Mouse (Mus musculus): Measurements from ENCODE around the gene Dnajb1. TPM values are rescaled to one million over a fixed set of nuclear protein-coding genes. Genes with fewer than 3 reads are reported as not detected.

Gene Dnajb1
- polyA plus RNA-seq, 1 experiment from 2014 or later: 54.4 TPM

DNA sequence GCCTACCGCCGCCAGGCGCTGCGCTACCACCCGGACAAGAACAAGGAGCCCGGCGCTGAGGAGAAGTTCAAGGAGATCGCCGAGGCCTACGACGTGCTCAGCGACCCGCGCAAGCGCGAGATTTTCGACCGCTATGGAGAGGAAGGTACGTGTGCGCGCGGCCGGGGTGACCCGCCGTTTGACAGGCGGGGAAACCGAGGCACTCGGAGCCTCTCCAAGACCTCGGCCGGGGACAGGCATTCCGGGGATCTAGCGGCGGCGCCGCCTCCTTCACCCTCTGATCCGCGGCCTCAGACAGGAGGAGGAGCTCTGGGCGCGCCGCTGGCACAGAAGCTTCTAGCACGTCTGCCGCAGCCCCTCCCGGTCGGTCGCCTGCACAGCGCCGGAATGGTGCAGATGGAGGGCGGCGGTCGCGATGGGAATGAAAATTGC, 421 bp downstream of the Dnajb1 start:
- H3K4me1 ChIP-seq (ENCODE audit: control insufficient read depth, insufficient read depth, low read length): peaks cover 3% of the 10 kb centered on the region
- H3K9ac ChIP-seq (replicated peaks; ENCODE audit: low read length): peak overlapping the region; percentile 89
- H3K27ac ChIP-seq (replicated peaks; ENCODE audit: low read depth, low read length): peak overlapping the region; percentile 93
- under 1% methylated on average over 51 of the region's 51 CpGs for WGBS
- H3K4me2 ChIP-seq (ENCODE audit: low read depth, low read length): peak overlapping the region; percentile 84
- H3K27me3 ChIP-seq (ENCODE audit: control insufficient read depth, insufficient read depth, low read length): no peaks in the 10 kb centered on the region
- peaks cover 11% of the 10 kb centered on the region for H3K36me3 ChIP-seq (replicated peaks; ENCODE audit: control insufficient read depth, insufficient read depth, low read depth, low read length)
- no peaks in the 10 kb centered on the region for H3K9me3 ChIP-seq (replicated peaks; ENCODE audit: control insufficient read depth, low read length)
- peak; percentile 64 for ATAC-seq (replicated peaks; ENCODE audit: insufficient number of reproducible peaks, low FRiP score, low TSS enrichment, low read depth)
- H3K4me3 ChIP-seq (ENCODE audit: low read depth, low read length): peak overlapping the region; percentile 80
- peak; percentile 76 for DNase-seq (ENCODE audit: low spot score)

GRCm38 (mm10) chr8:83609086-83609485, 1.1 kb downstream of the Dnajb1 start:
- Histone ChIP-seq H3K9me3 (replicated peaks; ENCODE audit: control insufficient read depth, low read length) (no peaks in the 10 kb centered on the region), H3K9ac (replicated peaks; ENCODE audit: low read length) (peak overlapping the region; percentile 89), H3K27me3 (ENCODE audit: control insufficient read depth, insufficient read depth, low read length) (no peaks in the 10 kb centered on the region), H3K4me2 (ENCODE audit: low read depth, low read length) (peak overlapping the region; percentile 84), H3K36me3 (replicated peaks; ENCODE audit: control insufficient read depth, insufficient read depth, low read depth, low read length) (peaks cover 11% of the 10 kb centered on the region), H3K27ac (replicated peaks; ENCODE audit: low read depth, low read length) (peak overlapping the region; percentile 93; the same call in 1 of the 2 replicates), H3K4me3 (ENCODE audit: low read depth, low read length) (peak overlapping the region; percentile 80), H3K4me1 (ENCODE audit: control insufficient read depth, insufficient read depth, low read length) (peaks cover 3% of the 10 kb centered on the region)
- ATAC-seq (replicated peaks; ENCODE audit: insufficient number of reproducible peaks, low FRiP score, low TSS enrichment, low read depth): no peak
- 29% methylated on average over 9 of the region's 9 CpGs for WGBS
- DNase-seq (ENCODE audit: low spot score): peak; percentile 28

DNA sequence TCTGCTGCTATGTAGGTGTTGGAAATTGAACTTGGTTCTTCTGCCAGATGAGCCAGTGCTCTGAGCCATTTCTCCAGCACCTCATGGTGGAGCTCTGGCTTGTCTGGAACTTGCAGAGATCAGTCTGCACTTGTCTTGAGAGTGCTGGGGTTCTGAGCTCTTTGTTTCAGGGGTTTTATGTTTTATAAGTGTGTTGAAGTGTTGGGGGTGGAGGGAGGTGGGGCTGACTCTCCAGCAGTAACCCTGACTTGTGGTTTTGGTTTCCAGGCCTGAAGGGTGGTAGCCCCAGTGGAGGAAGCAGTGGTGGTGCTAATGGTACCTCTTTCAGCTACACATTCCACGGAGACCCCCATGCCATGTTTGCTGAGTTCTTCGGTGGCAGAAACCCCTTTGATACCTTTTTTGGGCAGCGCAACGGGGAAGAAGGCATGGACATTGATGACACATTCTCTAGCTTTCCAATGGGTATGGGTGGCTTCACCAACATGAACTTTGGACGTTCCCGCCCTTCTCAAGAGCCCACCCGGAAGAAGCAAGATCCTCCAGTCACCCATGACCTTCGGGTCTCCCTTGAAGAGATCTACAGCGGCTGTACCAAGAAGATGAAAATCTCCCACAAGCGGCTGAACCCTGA, 1.7 kb downstream of the Dnajb1 start:
- H3K4me2 ChIP-seq (ENCODE audit: low read depth, low read length): peak overlapping the region; percentile 84
- 97% methylated on average over 10 of the region's 10 CpGs for WGBS
- DNase-seq (ENCODE audit: low spot score) (no peak), ATAC-seq (replicated peaks; ENCODE audit: insufficient number of reproducible peaks, low FRiP score, low TSS enrichment, low read depth) (no peak)
- peaks cover 3% of the 10 kb centered on the region for H3K4me1 ChIP-seq (ENCODE audit: control insufficient read depth, insufficient read depth, low read length)
- no peaks in the 10 kb centered on the region for H3K9me3 ChIP-seq (replicated peaks; ENCODE audit: control insufficient read depth, low read length)
- H3K9ac ChIP-seq (replicated peaks; ENCODE audit: low read length): peak overlapping the region; percentile 89
- no peaks in the 10 kb centered on the region for H3K27me3 ChIP-seq (ENCODE audit: control insufficient read depth, insufficient read depth, low read length)
- peak overlapping the region; percentile 80 for H3K4me3 ChIP-seq (ENCODE audit: low read depth, low read length)
- H3K36me3 ChIP-seq (replicated peaks; ENCODE audit: control insufficient read depth, insufficient read depth, low read depth, low read length): peaks cover 11% of the 10 kb centered on the region
- no peak overlapping the region for H3K27ac ChIP-seq (replicated peaks; ENCODE audit: low read depth, low read length)

- Histone ChIP-seq H3K9me3 (replicated peaks; ENCODE audit: control insufficient read depth, low read length) (no peaks in the 10 kb centered on the region), H3K36me3 (replicated peaks; ENCODE audit: control insufficient read depth, insufficient read depth, low read depth, low read length) (peaks cover 11% of the 10 kb centered on the region), H3K27ac (replicated peaks; ENCODE audit: low read depth, low read length) (no peak overlapping the region), H3K4me3 (ENCODE audit: low read depth, low read length) (no peak overlapping the region), H3K9ac (replicated peaks; ENCODE audit: low read length) (no peak overlapping the region), H3K27me3 (ENCODE audit: control insufficient read depth, insufficient read depth, low read length) (no peaks in the 10 kb centered on the region), H3K4me1 (ENCODE audit: control insufficient read depth, insufficient read depth, low read length) (peaks cover 3% of the 10 kb centered on the region), H3K4me2 (ENCODE audit: low read depth, low read length) (no peak overlapping the region)
- ATAC-seq (replicated peaks; ENCODE audit: insufficient number of reproducible peaks, low FRiP score, low TSS enrichment, low read depth) (no peak), DNase-seq (ENCODE audit: low spot score) (no peak)
- WGBS: 94% methylated on average over 4 of the region's 4 CpGs
Measured at GRCm38 (mm10) chr8:83611921-83612320, 3.9 kb downstream of the Dnajb1 start.

GRCm38 (mm10) chr8:83613695-83614094, 5.7 kb downstream of the Dnajb1 start:
- no peak overlapping the region for H3K27ac ChIP-seq (replicated peaks; ENCODE audit: low read depth, low read length)
- H3K9ac ChIP-seq (replicated peaks; ENCODE audit: low read length): no peak overlapping the region
- peaks cover 11% of the 10 kb centered on the region for H3K36me3 ChIP-seq (replicated peaks; ENCODE audit: control insufficient read depth, insufficient read depth, low read depth, low read length)
- 95% methylated on average over 4 of the region's 4 CpGs for WGBS
- ATAC-seq (replicated peaks; ENCODE audit: insufficient number of reproducible peaks, low FRiP score, low TSS enrichment, low read depth): no peak
- no peaks in the 10 kb centered on the region for H3K27me3 ChIP-seq (ENCODE audit: control insufficient read depth, insufficient read depth, low read length)
- H3K4me2 ChIP-seq (ENCODE audit: low read depth, low read length): no peak overlapping the region
- no peak overlapping the region for H3K4me3 ChIP-seq (ENCODE audit: low read depth, low read length)
- H3K9me3 ChIP-seq (replicated peaks; ENCODE audit: control insufficient read depth, low read length): no peaks in the 10 kb centered on the region
- peaks cover 3% of the 10 kb centered on the region for H3K4me1 ChIP-seq (ENCODE audit: control insufficient read depth, insufficient read depth, low read length)
- DNase-seq (ENCODE audit: low spot score): no peak

DNA sequence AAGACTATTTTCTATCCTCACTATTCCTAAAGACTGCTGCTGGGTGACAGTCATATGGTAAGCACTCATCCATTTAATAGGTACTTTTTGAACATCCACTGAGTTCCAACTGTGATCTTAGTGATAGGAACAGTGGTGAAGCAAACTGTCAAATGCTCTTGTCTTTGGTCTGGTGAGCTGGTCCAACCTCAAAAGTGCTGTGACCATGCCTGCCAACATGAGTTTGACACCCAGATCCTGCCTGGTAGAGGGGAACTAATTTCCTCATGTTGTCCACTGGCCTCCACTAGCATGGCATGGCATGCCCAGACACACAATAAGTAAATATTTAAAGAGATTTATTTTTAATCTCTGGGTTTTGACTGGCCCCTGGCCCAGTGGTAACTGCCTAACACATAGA, 8.6 kb downstream of the Dnajb1 start:
- H3K9ac ChIP-seq (replicated peaks; ENCODE audit: low read length): no peak overlapping the region
- no peak overlapping the region for H3K27ac ChIP-seq (replicated peaks; ENCODE audit: low read depth, low read length)
- no peaks in the 10 kb centered on the region for H3K4me1 ChIP-seq (ENCODE audit: control insufficient read depth, insufficient read depth, low read length)
- H3K36me3 ChIP-seq (replicated peaks; ENCODE audit: control insufficient read depth, insufficient read depth, low read depth, low read length): peaks cover 8% of the 10 kb centered on the region
- H3K9me3 ChIP-seq (replicated peaks; ENCODE audit: control insufficient read depth, low read length): no peaks in the 10 kb centered on the region
- H3K27me3 ChIP-seq (ENCODE audit: control insufficient read depth, insufficient read depth, low read length): no peaks in the 10 kb centered on the region
- DNase-seq (ENCODE audit: low spot score) (no peak), ATAC-seq (replicated peaks; ENCODE audit: insufficient number of reproducible peaks, low FRiP score, low TSS enrichment, low read depth) (no peak)
- H3K4me3 ChIP-seq (ENCODE audit: low read depth, low read length): no peak overlapping the region
- H3K4me2 ChIP-seq (ENCODE audit: low read depth, low read length): no peak overlapping the region

DNA sequence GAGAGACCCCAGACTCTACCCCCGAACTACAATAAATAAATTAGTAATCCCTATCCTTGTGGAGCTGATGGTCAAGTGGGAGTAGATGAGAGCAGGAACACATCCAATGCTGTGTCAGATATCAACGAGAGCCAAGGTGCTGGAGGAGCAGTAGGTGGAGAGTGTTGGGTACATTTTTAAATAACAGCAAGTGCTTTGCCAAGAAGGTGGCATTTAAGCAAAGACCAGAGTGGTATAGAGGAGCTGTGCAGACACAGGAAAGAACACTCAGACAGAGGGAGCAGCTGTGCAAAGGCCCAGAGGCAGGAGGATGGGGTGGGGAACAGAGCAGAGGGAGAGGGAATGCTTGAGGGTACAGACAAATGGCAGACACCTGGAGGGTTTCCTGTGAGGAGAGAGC, 9.1 kb downstream of the Dnajb1 start:
- Histone ChIP-seq H3K4me3 (ENCODE audit: low read depth, low read length) (no peak overlapping the region), H3K27me3 (ENCODE audit: control insufficient read depth, insufficient read depth, low read length) (no peaks in the 10 kb centered on the region), H3K36me3 (replicated peaks; ENCODE audit: control insufficient read depth, insufficient read depth, low read depth, low read length) (peaks cover 7% of the 10 kb centered on the region), H3K27ac (replicated peaks; ENCODE audit: low read depth, low read length) (no peak overlapping the region), H3K4me2 (ENCODE audit: low read depth, low read length) (no peak overlapping the region), H3K9me3 (replicated peaks; ENCODE audit: control insufficient read depth, low read length) (no peaks in the 10 kb centered on the region), H3K4me1 (ENCODE audit: control insufficient read depth, insufficient read depth, low read length) (no peaks in the 10 kb centered on the region), H3K9ac (replicated peaks; ENCODE audit: low read length) (no peak overlapping the region)
- 83% methylated on average over 2 of the region's 2 CpGs for WGBS
- ATAC-seq (replicated peaks; ENCODE audit: insufficient number of reproducible peaks, low FRiP score, low TSS enrichment, low read depth) (no peak), DNase-seq (ENCODE audit: low spot score) (no peak)

- Histone ChIP-seq H3K4me2 (ENCODE audit: low read depth, low read length) (no peak overlapping the region), H3K27ac (replicated peaks; ENCODE audit: low read depth, low read length) (no peak overlapping the region), H3K9me3 (replicated peaks; ENCODE audit: control insufficient read depth, low read length) (no peaks in the 10 kb centered on the region), H3K9ac (replicated peaks; ENCODE audit: low read length) (no peak overlapping the region), H3K4me3 (ENCODE audit: low read depth, low read length) (no peak overlapping the region), H3K36me3 (replicated peaks; ENCODE audit: control insufficient read depth, insufficient read depth, low read depth, low read length) (no peaks in the 10 kb centered on the region), H3K4me1 (ENCODE audit: control insufficient read depth, insufficient read depth, low read length) (no peaks in the 10 kb centered on the region), H3K27me3 (ENCODE audit: control insufficient read depth, insufficient read depth, low read length) (no peaks in the 10 kb centered on the region)
- 96% methylated on average over 2 of the region's 2 CpGs for WGBS
- no peak for DNase-seq (ENCODE audit: low spot score)
- no peak for ATAC-seq (replicated peaks; ENCODE audit: insufficient number of reproducible peaks, low FRiP score, low TSS enrichment, low read depth)
Measured at GRCm38 (mm10) chr8:83618566-83618965, 10.6 kb downstream of the Dnajb1 start.
